Mouse (Mus musculus): ENCODE measurements around the gene Bcas1. TPM values are rescaled to one million over a fixed set of nuclear protein-coding genes. Genes with fewer than 3 reads are reported as not detected.

The Bcas1 gene
- polyA plus RNA-seq, 1 experiment = 164 TPM

DNA sequence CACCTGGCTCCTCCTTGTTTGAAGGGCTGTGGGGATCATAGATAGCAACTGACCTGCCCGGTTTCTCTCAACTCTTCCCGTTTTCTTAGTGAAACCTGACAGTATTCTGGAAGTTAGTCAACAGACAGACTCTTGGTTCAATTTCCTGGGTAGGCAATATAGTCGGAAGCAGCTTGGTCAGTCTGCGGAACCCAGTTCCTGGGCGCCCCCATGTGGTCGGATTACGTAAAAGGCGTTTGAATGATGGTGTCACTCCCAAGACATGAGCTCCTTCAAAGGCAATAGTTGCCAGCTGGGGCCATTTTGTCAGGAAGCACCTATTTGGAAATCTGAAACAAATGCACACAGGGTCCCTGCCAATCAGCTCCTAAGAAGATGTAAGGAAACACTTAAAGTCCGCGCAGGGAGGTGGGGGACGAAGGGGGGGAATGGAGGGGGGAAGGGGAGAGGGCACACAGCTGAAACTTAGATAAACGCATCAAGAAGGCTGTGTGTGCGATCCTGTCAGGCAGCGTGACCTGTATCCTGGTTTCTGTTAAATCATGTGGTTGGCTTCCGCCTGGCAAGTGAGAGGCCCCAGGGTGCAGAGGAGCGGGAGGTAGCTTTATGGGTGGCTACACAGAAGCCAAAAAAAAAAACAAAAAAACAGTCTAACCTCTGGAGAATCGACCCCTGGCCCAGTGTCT, 84.4 kb downstream of the Bcas1 start:
- TF ChIP-seq CTCF (IDR thresholded peaks at IDR 0.05; ENCODE audit: extremely low read depth, insufficient read depth, low read length) (peak; percentile 19; the same call in 1 of the 2 replicates), POLR2A (IDR thresholded peaks at IDR 0.05; ENCODE audit: extremely low read depth, insufficient read depth, low read length) (no peak)
- H3K4me1 ChIP-seq (ENCODE audit: control insufficient read depth, insufficient read depth, low read length) = no peaks in the 10 kb centered on the region
- H3K27ac ChIP-seq (ENCODE audit: insufficient read depth, low read length) = peak overlapping the region; percentile 84; the same call in 1 of the 2 replicates
- H3K4me3 ChIP-seq (ENCODE audit: insufficient read depth, low read length) = no peak overlapping the region

DNA sequence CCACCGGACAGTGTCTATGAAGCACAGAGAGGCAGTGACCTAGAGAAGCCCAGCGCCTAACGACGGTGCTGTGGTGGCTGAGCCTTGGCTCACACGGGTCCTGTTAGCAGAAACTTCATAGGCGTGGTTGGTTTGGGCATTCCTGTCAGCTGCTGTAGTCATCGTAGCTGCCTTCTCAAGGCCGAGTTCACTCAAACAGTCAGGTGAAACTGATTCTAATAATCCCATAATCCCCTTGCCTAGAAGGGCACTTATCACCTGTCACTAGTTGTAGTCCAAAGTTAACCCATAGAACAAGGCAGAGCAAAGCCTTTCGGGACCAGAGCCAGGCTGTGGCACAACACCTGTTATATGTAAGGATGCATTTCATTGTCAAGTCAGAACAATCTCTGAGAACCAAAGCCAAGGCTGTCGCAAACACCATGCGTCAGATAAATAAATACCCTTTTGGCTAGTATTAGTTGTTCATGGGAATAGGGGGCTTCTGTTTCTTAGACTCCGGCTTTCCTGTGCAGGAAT, 85.3 kb downstream of the Bcas1 start:
- no peak overlapping the region for H3K4me3 ChIP-seq (ENCODE audit: insufficient read depth, low read length)
- TF ChIP-seq CTCF (IDR thresholded peaks at IDR 0.05; ENCODE audit: extremely low read depth, insufficient read depth, low read length) (no peak), POLR2A (IDR thresholded peaks at IDR 0.05; ENCODE audit: extremely low read depth, insufficient read depth, low read length) (no peak)
- H3K4me1 ChIP-seq (ENCODE audit: control insufficient read depth, insufficient read depth, low read length) = no peaks in the 10 kb centered on the region
- no peak overlapping the region for H3K27ac ChIP-seq (ENCODE audit: insufficient read depth, low read length)

DNA sequence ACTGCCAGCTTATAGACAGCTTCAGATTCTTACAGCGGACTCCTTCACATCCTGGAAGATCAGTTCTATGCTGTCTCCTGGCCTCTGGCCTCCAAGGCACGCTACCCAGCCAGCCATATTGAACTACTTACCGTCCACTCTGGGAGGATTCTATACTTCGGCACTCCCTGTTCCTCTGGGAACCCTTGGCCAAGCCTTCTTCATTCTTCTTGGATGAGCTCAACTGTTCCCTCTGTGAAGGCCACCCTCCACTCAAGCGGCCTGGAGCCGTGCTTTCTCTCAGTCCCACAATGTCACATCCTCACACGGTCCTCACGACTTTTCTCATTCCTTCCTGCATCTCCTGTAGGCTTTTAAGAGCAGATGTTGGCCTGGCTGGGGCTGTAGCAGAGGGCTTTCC, 86.5 kb downstream of the Bcas1 start:
- TF ChIP-seq POLR2A (IDR thresholded peaks at IDR 0.05; ENCODE audit: extremely low read depth, insufficient read depth, low read length) (no peak), CTCF (IDR thresholded peaks at IDR 0.05; ENCODE audit: extremely low read depth, insufficient read depth, low read length) (no peak)
- Histone ChIP-seq H3K4me3 (ENCODE audit: insufficient read depth, low read length) (no peak overlapping the region), H3K4me1 (ENCODE audit: control insufficient read depth, insufficient read depth, low read length) (no peaks in the 10 kb centered on the region), H3K27ac (ENCODE audit: insufficient read depth, low read length) (no peak overlapping the region)

DNA sequence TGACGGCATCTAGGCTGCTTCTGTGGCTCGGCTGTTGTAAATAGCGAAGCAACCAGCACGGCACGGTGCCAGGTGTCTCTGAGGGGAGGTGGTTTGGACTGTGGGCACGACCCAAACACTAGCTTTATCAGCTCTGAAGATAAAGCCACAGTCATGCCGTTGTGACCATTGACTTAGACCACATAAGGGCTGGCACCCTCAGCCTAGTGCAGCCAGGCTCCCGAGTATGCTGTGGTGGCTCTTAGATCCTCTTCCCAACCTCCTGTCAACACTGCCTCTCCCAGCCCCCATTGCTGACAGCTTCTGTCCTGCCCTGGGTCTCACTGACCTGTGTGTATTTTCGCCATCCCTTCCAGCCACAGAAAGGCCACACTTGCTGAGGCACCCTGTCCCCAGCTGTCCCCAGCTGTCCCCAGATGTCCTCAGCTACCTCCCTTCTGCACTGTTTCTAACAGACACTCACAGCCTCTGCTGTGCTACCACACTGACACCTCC, 91.3 kb downstream of the Bcas1 start:
- TF ChIP-seq CTCF (IDR thresholded peaks at IDR 0.05; ENCODE audit: extremely low read depth, insufficient read depth, low read length) (no peak), POLR2A (IDR thresholded peaks at IDR 0.05; ENCODE audit: extremely low read depth, insufficient read depth, low read length) (no peak)
- Histone ChIP-seq H3K4me1 (ENCODE audit: control insufficient read depth, insufficient read depth, low read length) (no peaks in the 10 kb centered on the region), H3K4me3 (ENCODE audit: insufficient read depth, low read length) (no peak overlapping the region), H3K27ac (ENCODE audit: insufficient read depth, low read length) (no peak overlapping the region)

DNA sequence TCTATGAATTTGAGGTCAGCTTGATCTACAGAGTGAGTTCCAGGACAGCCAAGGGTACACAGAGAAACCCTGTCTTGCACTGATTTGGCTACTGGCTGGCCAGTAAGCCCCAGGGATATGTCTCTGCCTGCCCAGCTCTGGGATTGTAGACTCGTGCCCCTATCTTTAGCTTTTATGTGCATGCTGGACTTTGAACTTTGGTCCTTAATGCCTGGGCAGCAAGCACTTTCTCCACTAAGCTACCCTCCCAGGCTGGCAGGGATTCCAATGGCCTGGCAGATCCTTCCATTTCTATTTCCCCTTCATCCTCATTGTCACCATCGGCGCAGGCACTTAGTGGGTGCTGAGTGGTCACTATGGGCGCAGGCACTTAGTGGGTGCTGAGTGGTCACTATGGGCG, 92.5 kb downstream of the Bcas1 start:
- H3K4me3 ChIP-seq (ENCODE audit: insufficient read depth, low read length) = no peak overlapping the region
- H3K4me1 ChIP-seq (ENCODE audit: control insufficient read depth, insufficient read depth, low read length) = no peaks in the 10 kb centered on the region
- TF ChIP-seq CTCF (IDR thresholded peaks at IDR 0.05; ENCODE audit: extremely low read depth, insufficient read depth, low read length) (no peak), POLR2A (IDR thresholded peaks at IDR 0.05; ENCODE audit: extremely low read depth, insufficient read depth, low read length) (no peak)
- no peak overlapping the region for H3K27ac ChIP-seq (ENCODE audit: insufficient read depth, low read length)

DNA sequence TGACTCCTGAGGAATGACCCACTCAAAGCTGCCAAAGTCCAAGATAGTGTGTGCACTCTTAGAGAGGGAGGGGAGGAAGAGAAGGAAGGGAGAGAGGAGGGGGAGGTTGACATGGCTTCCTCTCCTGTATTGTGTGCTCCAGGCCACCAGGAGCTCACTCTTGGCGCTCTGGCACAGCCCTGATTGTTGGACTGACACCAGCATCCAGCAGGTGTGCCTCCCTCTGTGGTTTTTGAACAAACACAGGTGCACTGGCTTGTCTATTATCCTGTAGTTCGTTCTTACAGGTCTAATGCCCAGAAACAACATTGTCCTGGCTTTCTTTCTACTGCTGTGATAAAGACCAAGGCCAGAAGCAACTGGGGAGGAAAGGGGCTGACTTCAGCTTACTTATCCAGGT, 95.8 kb downstream of the Bcas1 start:
- TF ChIP-seq CTCF (IDR thresholded peaks at IDR 0.05; ENCODE audit: extremely low read depth, insufficient read depth, low read length) (no peak), POLR2A (IDR thresholded peaks at IDR 0.05; ENCODE audit: extremely low read depth, insufficient read depth, low read length) (no peak)
- no peak overlapping the region for H3K4me3 ChIP-seq (ENCODE audit: insufficient read depth, low read length)
- no peak overlapping the region for H3K27ac ChIP-seq (ENCODE audit: insufficient read depth, low read length)
- H3K4me1 ChIP-seq (ENCODE audit: control insufficient read depth, insufficient read depth, low read length) = no peaks in the 10 kb centered on the region

DNA sequence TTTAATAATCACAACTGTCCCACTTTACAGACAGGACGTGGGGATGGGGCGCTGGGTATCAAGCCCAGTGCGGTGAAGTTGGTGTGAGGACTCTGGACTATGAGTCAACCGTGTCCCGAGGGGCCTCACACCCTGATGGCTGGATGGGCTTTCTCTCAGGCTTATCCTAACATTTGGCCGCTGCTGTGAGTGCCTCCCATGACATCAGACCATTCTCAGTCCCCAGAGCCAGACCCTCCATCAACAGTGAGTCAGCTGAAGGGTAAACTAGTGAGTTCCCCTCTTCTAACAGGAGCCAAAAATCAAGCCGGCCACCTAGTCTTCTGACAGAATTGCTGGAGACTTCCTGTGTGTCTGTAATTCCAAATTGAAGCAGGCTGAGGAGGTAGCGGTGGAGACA, 97.2 kb downstream of the Bcas1 start:
- no peak overlapping the region for H3K4me3 ChIP-seq (ENCODE audit: insufficient read depth, low read length)
- TF ChIP-seq CTCF (IDR thresholded peaks at IDR 0.05; ENCODE audit: extremely low read depth, insufficient read depth, low read length) (no peak), POLR2A (IDR thresholded peaks at IDR 0.05; ENCODE audit: extremely low read depth, insufficient read depth, low read length) (no peak)
- no peaks in the 10 kb centered on the region for H3K4me1 ChIP-seq (ENCODE audit: control insufficient read depth, insufficient read depth, low read length)
- H3K27ac ChIP-seq (ENCODE audit: insufficient read depth, low read length) = no peak overlapping the region

DNA sequence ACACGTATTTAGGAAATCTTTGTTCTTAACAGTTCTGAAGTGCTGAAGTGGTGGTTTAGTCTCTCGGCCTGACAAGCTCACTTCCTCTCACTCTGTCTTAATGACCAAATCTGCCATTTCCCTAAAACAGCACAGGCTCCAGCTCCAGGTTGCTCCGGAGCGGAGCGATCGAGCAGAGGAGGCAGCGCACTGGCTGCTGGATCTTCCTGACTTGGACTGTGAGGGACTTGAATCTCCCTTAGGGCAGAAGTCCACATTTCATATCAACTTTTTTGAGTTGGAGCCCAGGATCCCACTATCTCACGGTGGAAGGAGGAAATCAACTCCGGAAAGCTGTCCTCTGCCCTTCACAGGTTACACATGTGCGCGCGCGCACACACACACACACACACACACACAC, 97.7 kb downstream of the Bcas1 start:
- H3K4me1 ChIP-seq (ENCODE audit: control insufficient read depth, insufficient read depth, low read length) = no peaks in the 10 kb centered on the region
- TF ChIP-seq POLR2A (IDR thresholded peaks at IDR 0.05; ENCODE audit: extremely low read depth, insufficient read depth, low read length) (no peak), CTCF (IDR thresholded peaks at IDR 0.05; ENCODE audit: extremely low read depth, insufficient read depth, low read length) (no peak)

DNA sequence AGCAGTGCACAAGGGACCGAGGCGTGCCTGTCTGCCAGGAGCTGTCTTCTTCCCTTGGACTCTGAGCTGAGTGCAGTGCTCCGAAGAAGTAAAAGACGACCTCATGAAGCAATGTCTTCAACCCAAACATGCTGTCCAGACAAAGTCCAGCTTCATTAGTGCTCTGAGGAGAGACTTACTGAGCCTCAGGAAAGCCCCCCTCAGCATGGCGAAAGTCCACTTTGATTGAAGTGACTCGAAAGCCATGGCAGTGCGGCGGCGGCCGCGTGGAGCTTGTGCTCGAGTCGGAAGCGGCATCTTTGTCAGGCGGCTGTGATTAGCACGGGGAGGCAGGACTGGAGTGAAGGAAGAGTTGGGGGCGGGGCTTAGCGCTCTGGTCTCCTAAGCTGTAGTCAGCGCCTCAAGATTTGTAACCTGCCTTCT, 103.7 kb downstream of the Bcas1 start:
- Histone ChIP-seq H3K4me1 (ENCODE audit: control insufficient read depth, insufficient read depth, low read length) (peaks cover 2% of the 10 kb centered on the region; the same call in 1 of the 2 replicates), H3K27ac (ENCODE audit: insufficient read depth, low read length) (no peak overlapping the region), H3K4me3 (ENCODE audit: insufficient read depth, low read length) (no peak overlapping the region)
- TF ChIP-seq CTCF (IDR thresholded peaks at IDR 0.05; ENCODE audit: extremely low read depth, insufficient read depth, low read length) = no peak
- no peak for TF ChIP-seq POLR2A (IDR thresholded peaks at IDR 0.05; ENCODE audit: extremely low read depth, insufficient read depth, low read length)

More for the DNA sequence above, 97.7 kb downstream of the Bcas1 start:
- H3K27ac ChIP-seq (ENCODE audit: insufficient read depth, low read length) = no peak overlapping the region
- H3K4me3 ChIP-seq (ENCODE audit: insufficient read depth, low read length) = no peak overlapping the region

DNA sequence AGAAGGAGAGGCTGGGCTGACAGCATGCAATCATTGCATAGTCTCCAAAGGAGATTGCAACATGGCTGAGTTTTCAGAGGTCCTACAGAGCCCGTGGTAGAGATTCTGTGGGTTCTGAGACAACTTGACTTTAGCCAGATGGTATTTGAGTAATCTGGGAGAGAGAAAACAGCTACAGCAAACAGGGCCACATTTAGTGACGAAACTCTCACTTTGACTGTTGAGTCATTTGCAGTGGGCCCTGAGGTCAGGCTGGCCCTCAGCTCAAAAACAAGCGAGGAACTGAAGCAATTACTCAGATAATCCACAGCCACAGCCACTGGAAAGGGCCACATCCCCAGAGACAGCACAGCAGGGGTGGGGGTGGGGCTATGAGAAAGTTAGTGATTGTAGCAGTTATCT, 105.6 kb downstream of the Bcas1 start:
- H3K4me1 ChIP-seq (ENCODE audit: control insufficient read depth, insufficient read depth, low read length) = peaks cover 2% of the 10 kb centered on the region; the same call in 1 of the 2 replicates
- no peak overlapping the region for H3K27ac ChIP-seq (ENCODE audit: insufficient read depth, low read length)
- H3K4me3 ChIP-seq (ENCODE audit: insufficient read depth, low read length) = no peak overlapping the region
- no peak for TF ChIP-seq CTCF (IDR thresholded peaks at IDR 0.05; ENCODE audit: extremely low read depth, insufficient read depth, low read length)
- no peak for TF ChIP-seq POLR2A (IDR thresholded peaks at IDR 0.05; ENCODE audit: extremely low read depth, insufficient read depth, low read length)

All from cortical plate, adult 2 months (tissue).